Mouse (Mus musculus): Measurements from ENCODE around the gene Swi5. TPM values are rescaled to one million over a fixed set of nuclear protein-coding genes. Genes with fewer than 3 reads are reported as not detected.

Gene Swi5
- polyA plus RNA-seq, 1 experiment = 65.3 TPM

DNA sequence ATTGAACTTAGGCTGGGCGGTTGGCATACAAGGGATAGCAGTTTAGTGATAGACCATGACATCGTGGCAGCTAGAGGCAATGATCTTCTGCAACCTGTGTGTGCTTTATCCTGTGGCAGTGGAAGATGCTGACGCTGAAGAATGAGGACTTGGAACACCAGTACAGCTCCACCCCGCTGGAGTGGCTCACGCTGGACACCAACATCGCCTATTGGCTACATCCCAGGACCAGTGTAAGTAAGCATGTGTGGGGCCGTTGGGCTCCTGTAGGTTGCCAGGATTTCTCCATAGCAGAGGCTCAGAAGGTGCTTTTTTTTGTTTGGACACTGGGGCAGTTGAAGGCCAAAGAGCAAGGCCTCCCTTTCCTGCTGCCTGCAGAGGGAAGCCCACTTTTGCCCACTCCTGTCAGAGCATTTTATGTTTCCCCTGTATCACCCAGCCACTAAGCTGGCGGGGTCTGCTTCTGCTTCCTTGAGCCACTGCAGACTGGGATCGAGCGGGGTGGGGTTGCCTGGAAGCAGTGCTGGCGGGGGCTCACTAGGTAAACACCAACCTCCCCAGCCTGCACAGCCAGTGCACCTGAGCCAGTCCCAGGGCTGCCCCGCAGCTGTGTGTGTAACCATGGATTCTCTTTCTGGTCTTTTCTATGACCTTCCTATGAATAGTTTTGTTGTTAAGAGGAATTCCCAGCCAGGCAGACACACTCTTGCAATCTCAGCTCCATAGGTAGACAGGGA is 35.9 kb downstream of the Swi5 start:
- Histone ChIP-seq H3K4me3 (ENCODE audit: low read depth, low read length) (no peak overlapping the region), H3K4me1 (ENCODE audit: control insufficient read depth, insufficient read depth, insufficient read length, low read length) (no peaks in the 10 kb centered on the region), H3K36me3 (ENCODE audit: control insufficient read depth, insufficient read depth, low read length) (peaks cover 50% of the 10 kb centered on the region), H3K27me3 (ENCODE audit: control insufficient read depth, insufficient read depth, low read length) (no peaks in the 10 kb centered on the region), H3K27ac (ENCODE audit: insufficient read depth, low read depth, low read length) (no peak overlapping the region)
- WGBS = 65% methylated on average over 12 of the region's 12 CpGs
- TF ChIP-seq POLR2A (IDR thresholded peaks at IDR 0.05; ENCODE audit: low read depth, low read length) = no peak
- no peak for TF ChIP-seq CTCF (IDR thresholded peaks at IDR 0.05; ENCODE audit: extremely low read depth, insufficient read length, insufficient replicate concordance, low read depth, low read length)

DNA sequence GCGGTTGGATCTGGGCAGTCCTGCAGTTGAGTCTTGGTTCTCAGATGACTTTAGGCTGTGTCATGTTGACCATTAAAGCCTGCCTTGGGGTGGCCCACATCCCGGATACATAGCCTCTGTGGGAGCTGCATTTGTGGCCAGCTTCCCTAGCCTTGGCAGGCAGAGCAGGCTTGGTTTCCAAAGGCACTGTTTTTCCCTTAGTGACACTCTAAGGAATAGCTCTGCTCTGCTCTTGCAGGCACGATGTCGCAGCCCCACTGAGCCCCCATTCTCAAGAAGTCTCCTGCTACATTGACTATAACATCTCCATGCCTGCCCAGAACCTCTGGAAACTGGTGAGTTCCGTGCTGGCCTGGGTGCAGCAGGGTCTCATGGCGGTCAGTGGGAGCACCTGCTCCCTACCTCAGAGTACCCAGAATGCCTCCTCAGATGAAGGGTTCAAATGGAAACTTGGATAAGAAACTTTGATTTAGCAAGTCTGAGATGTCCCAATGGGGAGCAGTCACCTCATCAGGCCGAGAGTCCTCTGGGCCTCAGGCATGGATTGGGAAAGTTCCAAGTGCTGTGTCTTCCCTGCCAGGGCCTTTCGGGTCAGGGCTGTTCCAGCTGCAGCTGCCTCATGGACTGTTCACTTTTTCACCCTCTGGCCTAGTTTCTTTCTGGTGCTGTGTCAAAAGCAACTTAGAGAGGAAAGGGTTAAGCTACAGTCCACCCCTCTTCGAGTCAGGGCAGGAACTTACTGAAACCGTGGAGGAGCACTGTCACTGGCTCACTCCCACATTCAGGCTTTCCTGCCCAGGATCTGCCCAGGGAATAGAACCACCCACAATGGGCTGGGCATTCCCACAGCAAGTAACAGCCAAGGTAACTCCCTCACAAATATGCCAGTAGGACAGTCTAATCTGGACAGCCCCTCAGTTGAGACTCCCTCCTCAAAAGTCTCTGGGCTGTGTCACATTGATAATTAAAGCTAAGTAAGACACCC is 39.2 kb downstream of the Swi5 start:
- Histone ChIP-seq H3K27ac (ENCODE audit: insufficient read depth, low read depth, low read length) (no peak overlapping the region), H3K4me1 (ENCODE audit: control insufficient read depth, insufficient read depth, insufficient read length, low read length) (no peaks in the 10 kb centered on the region), H3K27me3 (ENCODE audit: control insufficient read depth, insufficient read depth, low read length) (no peaks in the 10 kb centered on the region), H3K4me3 (ENCODE audit: low read depth, low read length) (no peak overlapping the region), H3K36me3 (ENCODE audit: control insufficient read depth, insufficient read depth, low read length) (peaks cover 40% of the 10 kb centered on the region; the same call in 1 of the 2 replicates)
- TF ChIP-seq POLR2A (IDR thresholded peaks at IDR 0.05; ENCODE audit: low read depth, low read length) (no peak), CTCF (IDR thresholded peaks at IDR 0.05; ENCODE audit: extremely low read depth, insufficient read length, insufficient replicate concordance, low read depth, low read length) (no peak)
- WGBS = 80% methylated on average over 10 of the region's 10 CpGs

DNA sequence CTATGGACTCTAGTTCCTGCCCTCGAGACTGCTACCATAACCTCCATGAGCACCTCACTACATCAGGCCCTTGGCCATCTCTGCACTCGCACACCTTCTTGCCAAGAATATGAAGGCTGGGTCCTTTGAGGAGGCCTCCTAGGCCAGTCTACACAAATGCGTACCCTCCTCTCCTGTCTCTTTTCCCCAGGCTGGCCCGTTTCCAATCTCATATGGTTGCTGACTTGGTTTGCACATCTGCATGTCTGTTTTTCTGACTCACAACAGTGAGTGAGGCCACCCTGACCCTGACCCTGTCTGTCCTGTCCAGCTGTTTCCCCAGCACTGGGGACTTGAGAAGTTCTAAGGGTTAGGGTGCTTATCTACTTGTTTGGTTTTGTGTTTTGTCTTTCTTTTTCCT is 41.1 kb downstream of the Swi5 start:
- H3K27me3 ChIP-seq (ENCODE audit: control insufficient read depth, insufficient read depth, low read length) = no peaks in the 10 kb centered on the region
- H3K4me3 ChIP-seq (ENCODE audit: low read depth, low read length) = no peak overlapping the region
- TF ChIP-seq CTCF (IDR thresholded peaks at IDR 0.05; ENCODE audit: extremely low read depth, insufficient read length, insufficient replicate concordance, low read depth, low read length) = no peak
- TF ChIP-seq POLR2A (IDR thresholded peaks at IDR 0.05; ENCODE audit: low read depth, low read length) = no peak
- peaks cover 28% of the 10 kb centered on the region for H3K36me3 ChIP-seq (ENCODE audit: control insufficient read depth, insufficient read depth, low read length)
- WGBS = 84% methylated on average over 4 of the region's 4 CpGs
- no peaks in the 10 kb centered on the region for H3K4me1 ChIP-seq (ENCODE audit: control insufficient read depth, insufficient read depth, insufficient read length, low read length)
- H3K27ac ChIP-seq (ENCODE audit: insufficient read depth, low read depth, low read length) = no peak overlapping the region

DNA sequence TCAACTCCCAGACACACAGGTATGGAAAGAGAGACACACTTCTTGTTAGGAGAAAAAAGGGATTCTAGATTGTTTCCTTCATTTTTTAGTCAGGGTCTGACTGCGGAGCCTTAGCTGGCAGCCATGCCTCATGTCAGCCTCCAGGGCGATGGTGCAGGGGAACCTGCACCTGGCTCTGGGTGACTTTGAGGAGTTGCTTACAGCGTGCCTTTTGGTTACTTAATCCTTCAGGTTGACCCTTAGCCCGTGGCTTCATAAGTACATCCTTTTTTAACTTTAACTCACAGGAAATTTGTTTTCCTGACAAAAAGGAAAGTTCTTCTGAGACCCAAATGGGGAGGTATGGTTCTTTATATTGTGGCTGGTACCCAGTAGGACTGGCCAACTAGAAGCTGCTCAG is 44.9 kb downstream of the Swi5 start:
- Histone ChIP-seq H3K4me3 (ENCODE audit: low read depth, low read length) (no peak overlapping the region), H3K27ac (ENCODE audit: insufficient read depth, low read depth, low read length) (no peak overlapping the region), H3K27me3 (ENCODE audit: control insufficient read depth, insufficient read depth, low read length) (no peaks in the 10 kb centered on the region), H3K4me1 (ENCODE audit: control insufficient read depth, insufficient read depth, insufficient read length, low read length) (no peaks in the 10 kb centered on the region), H3K36me3 (ENCODE audit: control insufficient read depth, insufficient read depth, low read length) (peaks cover 20% of the 10 kb centered on the region)
- 86% methylated on average over 4 of the region's 4 CpGs for WGBS
- TF ChIP-seq POLR2A (IDR thresholded peaks at IDR 0.05; ENCODE audit: low read depth, low read length) = no peak
- no peak for TF ChIP-seq CTCF (IDR thresholded peaks at IDR 0.05; ENCODE audit: extremely low read depth, insufficient read length, insufficient replicate concordance, low read depth, low read length)

DNA sequence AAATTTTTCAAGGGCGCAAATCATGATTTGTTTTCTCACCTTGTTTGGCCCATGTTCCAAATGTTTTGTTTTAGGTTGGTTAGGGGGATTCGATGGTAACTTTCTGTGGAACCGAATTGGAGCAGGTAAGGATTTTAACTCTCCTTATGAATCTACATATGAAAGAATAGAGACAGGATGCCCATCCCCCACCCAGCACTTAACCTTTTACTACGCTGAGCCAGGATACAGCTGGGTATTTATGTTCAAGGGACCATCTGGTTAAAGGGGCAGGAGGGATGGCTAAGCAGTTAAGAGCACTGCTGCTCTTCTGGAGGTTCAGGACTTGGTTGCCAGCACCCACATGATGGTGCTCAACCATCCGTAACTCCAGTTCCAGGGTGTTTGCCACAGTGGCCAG is 47.3 kb downstream of the Swi5 start:
- 85% methylated on average over 5 of the region's 5 CpGs for WGBS
- Histone ChIP-seq H3K36me3 (ENCODE audit: control insufficient read depth, insufficient read depth, low read length) (peaks cover 17% of the 10 kb centered on the region), H3K27me3 (ENCODE audit: control insufficient read depth, insufficient read depth, low read length) (no peaks in the 10 kb centered on the region), H3K4me3 (ENCODE audit: low read depth, low read length) (no peak overlapping the region), H3K4me1 (ENCODE audit: control insufficient read depth, insufficient read depth, insufficient read length, low read length) (peaks cover 1% of the 10 kb centered on the region; the same call in 1 of the 2 replicates), H3K27ac (ENCODE audit: insufficient read depth, low read depth, low read length) (no peak overlapping the region)
- TF ChIP-seq POLR2A (IDR thresholded peaks at IDR 0.05; ENCODE audit: low read depth, low read length) = no peak
- TF ChIP-seq CTCF (IDR thresholded peaks at IDR 0.05; ENCODE audit: extremely low read depth, insufficient read length, insufficient replicate concordance, low read depth, low read length) = no peak

DNA sequence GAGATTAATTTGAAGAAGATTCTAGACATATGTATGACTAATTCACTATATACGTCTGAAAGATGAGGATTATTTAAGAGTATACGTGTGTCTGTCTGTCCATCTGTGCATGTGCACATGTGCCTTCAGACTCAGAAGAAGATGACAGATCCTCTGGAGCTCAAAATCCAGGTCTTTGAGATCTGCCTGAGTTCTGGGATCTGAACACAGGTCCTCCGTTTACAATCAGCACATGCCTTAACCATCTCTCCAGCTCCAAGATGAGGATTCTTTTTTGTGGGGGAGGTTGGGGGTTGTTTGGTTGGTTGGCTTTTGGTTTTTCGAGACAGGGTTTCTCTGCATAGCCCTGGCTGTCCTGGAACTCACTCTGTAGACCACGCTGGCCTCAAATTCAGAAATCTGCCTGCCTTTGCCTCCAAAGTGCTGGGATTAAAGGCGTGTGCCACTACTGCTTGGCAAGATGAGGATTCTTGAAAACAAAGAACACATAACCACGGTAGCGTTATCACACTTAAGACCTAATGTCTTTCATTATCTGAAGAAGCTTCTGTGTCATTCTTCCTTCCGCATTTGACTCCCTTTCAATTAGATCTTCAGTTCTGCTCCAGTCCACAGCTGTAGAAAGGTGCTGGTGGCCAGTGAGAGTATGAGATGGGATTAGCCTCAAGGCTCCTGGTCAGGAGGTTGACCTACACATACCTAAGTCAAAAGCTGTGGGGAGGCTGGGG is 49.0 kb downstream of the Swi5 start:
- Histone ChIP-seq H3K4me3 (ENCODE audit: low read depth, low read length) (no peak overlapping the region), H3K36me3 (ENCODE audit: control insufficient read depth, insufficient read depth, low read length) (peaks cover 6% of the 10 kb centered on the region), H3K27ac (ENCODE audit: insufficient read depth, low read depth, low read length) (no peak overlapping the region), H3K27me3 (ENCODE audit: control insufficient read depth, insufficient read depth, low read length) (no peaks in the 10 kb centered on the region), H3K4me1 (ENCODE audit: control insufficient read depth, insufficient read depth, insufficient read length, low read length) (peaks cover 6% of the 10 kb centered on the region; the same call in 1 of the 2 replicates)
- WGBS = 94% methylated on average over 9 of the region's 9 CpGs
- TF ChIP-seq CTCF (IDR thresholded peaks at IDR 0.05; ENCODE audit: extremely low read depth, insufficient read length, insufficient replicate concordance, low read depth, low read length) (no peak), POLR2A (IDR thresholded peaks at IDR 0.05; ENCODE audit: low read depth, low read length) (no peak)

Measured in small intestine, adult 2 months (tissue).